Mouse (Mus musculus): ENCODE data around the gene Dusp12. TPM values are rescaled to one million over a fixed set of nuclear protein-coding genes. Genes with fewer than 3 reads are reported as not detected.
A peak's percentile ranks its signal among the peaks of the same experiment; 100 is the strongest.

Gene Dusp12
- polyA plus RNA-seq, 1 experiment from 2014 or later: 45.9 TPM

GRCm38 (mm10) chr1:170867691-170868105 is 17.6 kb downstream of the Dusp12 start, which contains the start of gene Atf6:
TSS of gene Atf6 (minus strand) at chr1:170867771.
- DNase-seq (ENCODE audit: low spot score) (peak; percentile 96), ATAC-seq (ENCODE audit: low FRiP score) (peak; percentile 73)
- Histone ChIP-seq H3K27ac (peak within 1 kb of the TSS; percentile 76), H3K9ac (peak within 1 kb of the TSS; percentile 72), H3K4me3 (replicated peaks; ENCODE audit: low read length) (peak within 1 kb of the TSS; percentile 83), H3K27me3 (ENCODE audit: control insufficient read depth, insufficient read depth, low read length) (no peaks in the 10 kb centered on the region), H3K9me3 (ENCODE audit: control insufficient read depth, low read length) (no peaks in the 10 kb centered on the region), H3K4me1 (replicated peaks; ENCODE audit: control insufficient read depth, insufficient read depth, low read length) (peaks cover 9% of the 10 kb centered on the region), H3K4me2 (replicated peaks) (peak within 1 kb of the TSS; percentile 83), H3K36me3 (replicated peaks; ENCODE audit: control insufficient read depth, insufficient read depth) (peaks cover 6% of the 10 kb centered on the region)
- 0% methylated on average over 25 of the region's 25 CpGs for WGBS

DNA sequence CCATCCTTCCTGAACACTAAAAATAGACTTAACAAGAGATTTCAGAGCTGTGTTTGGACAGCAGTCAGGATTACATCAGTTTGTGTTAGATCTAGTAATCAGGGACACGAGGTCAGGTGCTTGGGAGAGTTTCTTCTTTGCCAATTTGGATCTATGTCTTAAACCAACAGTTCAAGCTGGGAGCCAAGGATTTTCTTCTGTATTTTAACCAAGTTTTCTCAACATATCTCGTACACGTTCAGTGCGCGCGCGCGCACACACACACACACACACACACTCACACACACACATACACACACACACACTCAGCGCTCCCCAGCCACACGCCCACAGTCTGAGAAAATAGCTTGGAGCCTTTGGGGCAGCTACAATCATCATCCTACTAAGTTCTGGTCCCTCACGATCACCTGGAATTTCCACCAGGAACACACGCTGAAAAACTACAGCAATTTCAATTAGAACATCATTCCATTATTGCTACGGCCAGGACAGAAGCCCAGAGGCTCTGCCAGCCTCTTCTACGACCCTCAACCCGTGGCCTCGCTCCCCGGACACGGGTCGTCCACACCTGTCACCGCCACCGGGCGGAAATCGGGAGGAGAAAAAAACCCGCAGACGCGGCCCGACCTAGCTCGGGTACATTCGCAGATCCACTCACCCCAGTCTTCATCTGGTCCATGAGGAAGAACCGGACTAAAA is 18.2 kb downstream of the Dusp12 start:
- Histone ChIP-seq H3K27ac (peak overlapping the region; percentile 76), H3K4me2 (replicated peaks) (peak overlapping the region; percentile 83), H3K9ac (peak overlapping the region; percentile 72), H3K9me3 (ENCODE audit: control insufficient read depth, low read length) (no peaks in the 10 kb centered on the region), H3K4me1 (replicated peaks; ENCODE audit: control insufficient read depth, insufficient read depth, low read length) (peaks cover 9% of the 10 kb centered on the region), H3K4me3 (replicated peaks; ENCODE audit: low read length) (peak overlapping the region; percentile 83), H3K27me3 (ENCODE audit: control insufficient read depth, insufficient read depth, low read length) (no peaks in the 10 kb centered on the region), H3K36me3 (replicated peaks; ENCODE audit: control insufficient read depth, insufficient read depth) (peaks cover 6% of the 10 kb centered on the region)
- DNase-seq (ENCODE audit: low spot score): peak; percentile 31
- 4% methylated on average over 30 of the region's 30 CpGs for WGBS
- ATAC-seq (ENCODE audit: low FRiP score): peak; percentile 57

DNA sequence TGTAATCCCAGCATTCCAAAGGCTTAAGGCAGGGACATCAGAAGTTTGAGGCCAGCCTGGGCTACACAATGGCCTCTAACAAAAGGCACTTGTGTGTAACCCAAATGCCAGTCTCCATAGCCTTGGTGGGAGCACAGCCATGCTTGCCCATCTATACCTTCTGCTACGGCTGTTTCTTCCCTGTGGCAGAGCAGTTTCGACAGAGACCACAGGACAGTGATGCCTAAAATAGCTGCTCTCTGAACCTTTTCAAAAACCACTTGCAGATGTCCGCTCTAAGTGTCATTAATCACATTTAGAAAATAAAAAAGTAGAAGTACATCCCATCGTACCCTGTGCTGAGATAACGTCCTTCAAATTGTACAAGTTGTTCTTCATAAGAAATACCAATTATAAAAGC is 19.9 kb downstream of the Dusp12 start:
- Histone ChIP-seq H3K27me3 (ENCODE audit: control insufficient read depth, insufficient read depth, low read length) (no peaks in the 10 kb centered on the region), H3K4me2 (replicated peaks) (no peak overlapping the region), H3K9ac (no peak overlapping the region), H3K4me3 (replicated peaks; ENCODE audit: low read length) (no peak overlapping the region), H3K27ac (no peak overlapping the region), H3K36me3 (replicated peaks; ENCODE audit: control insufficient read depth, insufficient read depth) (no peaks in the 10 kb centered on the region), H3K9me3 (ENCODE audit: control insufficient read depth, low read length) (no peaks in the 10 kb centered on the region), H3K4me1 (replicated peaks; ENCODE audit: control insufficient read depth, insufficient read depth, low read length) (peaks cover 9% of the 10 kb centered on the region)
- DNase-seq (ENCODE audit: low spot score): no peak
- ATAC-seq (ENCODE audit: low FRiP score): no peak
- WGBS: 92% methylated on average over 5 of the region's 5 CpGs

GRCm38 (mm10) chr1:170864754-170865153 is 20.6 kb downstream of the Dusp12 start:
- Histone ChIP-seq H3K36me3 (replicated peaks; ENCODE audit: control insufficient read depth, insufficient read depth) (no peaks in the 10 kb centered on the region), H3K27me3 (ENCODE audit: control insufficient read depth, insufficient read depth, low read length) (no peaks in the 10 kb centered on the region), H3K27ac (no peak overlapping the region), H3K4me1 (replicated peaks; ENCODE audit: control insufficient read depth, insufficient read depth, low read length) (peaks cover 9% of the 10 kb centered on the region), H3K4me3 (replicated peaks; ENCODE audit: low read length) (no peak overlapping the region), H3K9me3 (ENCODE audit: control insufficient read depth, low read length) (no peaks in the 10 kb centered on the region), H3K4me2 (replicated peaks) (no peak overlapping the region), H3K9ac (no peak overlapping the region)
- DNase-seq (ENCODE audit: low spot score): no peak
- 86% methylated on average over 3 of the region's 3 CpGs for WGBS
- ATAC-seq (ENCODE audit: low FRiP score): no peak

- H3K4me1 ChIP-seq (replicated peaks; ENCODE audit: control insufficient read depth, insufficient read depth, low read length): peaks cover 9% of the 10 kb centered on the region
- no peaks in the 10 kb centered on the region for H3K27me3 ChIP-seq (ENCODE audit: control insufficient read depth, insufficient read depth, low read length)
- ATAC-seq (ENCODE audit: low FRiP score): no peak
- no peak overlapping the region for H3K9ac ChIP-seq
- no peak for DNase-seq (ENCODE audit: low spot score)
- no peak overlapping the region for H3K4me2 ChIP-seq (replicated peaks)
- H3K4me3 ChIP-seq (replicated peaks; ENCODE audit: low read length): no peak overlapping the region
- no peak overlapping the region for H3K27ac ChIP-seq
- no peaks in the 10 kb centered on the region for H3K9me3 ChIP-seq (ENCODE audit: control insufficient read depth, low read length)
- no peaks in the 10 kb centered on the region for H3K36me3 ChIP-seq (replicated peaks; ENCODE audit: control insufficient read depth, insufficient read depth)
Observed at GRCm38 (mm10) chr1:170864234-170864633, 21.1 kb downstream of the Dusp12 start.

GRCm38 (mm10) chr1:170863033-170863432 is 22.3 kb downstream of the Dusp12 start:
- no peaks in the 10 kb centered on the region for H3K9me3 ChIP-seq (ENCODE audit: control insufficient read depth, low read length)
- no peaks in the 10 kb centered on the region for H3K27me3 ChIP-seq (ENCODE audit: control insufficient read depth, insufficient read depth, low read length)
- H3K27ac ChIP-seq: no peak overlapping the region
- H3K4me2 ChIP-seq (replicated peaks): no peak overlapping the region
- H3K36me3 ChIP-seq (replicated peaks; ENCODE audit: control insufficient read depth, insufficient read depth): no peaks in the 10 kb centered on the region
- H3K9ac ChIP-seq: no peak overlapping the region
- DNase-seq (ENCODE audit: low spot score) (no peak), ATAC-seq (ENCODE audit: low FRiP score) (no peak)
- H3K4me3 ChIP-seq (replicated peaks; ENCODE audit: low read length): no peak overlapping the region
- WGBS: 81% methylated on average over 4 of the region's 4 CpGs
- peaks cover 9% of the 10 kb centered on the region for H3K4me1 ChIP-seq (replicated peaks; ENCODE audit: control insufficient read depth, insufficient read depth, low read length)

GRCm38 (mm10) chr1:170862435-170862717 is 23.0 kb downstream of the Dusp12 start:
- 80% methylated on average over 3 of the region's 3 CpGs for WGBS
- Histone ChIP-seq H3K36me3 (replicated peaks; ENCODE audit: control insufficient read depth, insufficient read depth) (no peaks in the 10 kb centered on the region), H3K4me1 (replicated peaks; ENCODE audit: control insufficient read depth, insufficient read depth, low read length) (peaks cover 9% of the 10 kb centered on the region), H3K27me3 (ENCODE audit: control insufficient read depth, insufficient read depth, low read length) (no peaks in the 10 kb centered on the region), H3K4me2 (replicated peaks) (no peak overlapping the region), H3K4me3 (replicated peaks; ENCODE audit: low read length) (no peak overlapping the region), H3K9ac (no peak overlapping the region), H3K27ac (no peak overlapping the region), H3K9me3 (ENCODE audit: control insufficient read depth, low read length) (no peaks in the 10 kb centered on the region)
- ATAC-seq (ENCODE audit: low FRiP score) (no peak), DNase-seq (ENCODE audit: low spot score) (no peak)

DNA sequence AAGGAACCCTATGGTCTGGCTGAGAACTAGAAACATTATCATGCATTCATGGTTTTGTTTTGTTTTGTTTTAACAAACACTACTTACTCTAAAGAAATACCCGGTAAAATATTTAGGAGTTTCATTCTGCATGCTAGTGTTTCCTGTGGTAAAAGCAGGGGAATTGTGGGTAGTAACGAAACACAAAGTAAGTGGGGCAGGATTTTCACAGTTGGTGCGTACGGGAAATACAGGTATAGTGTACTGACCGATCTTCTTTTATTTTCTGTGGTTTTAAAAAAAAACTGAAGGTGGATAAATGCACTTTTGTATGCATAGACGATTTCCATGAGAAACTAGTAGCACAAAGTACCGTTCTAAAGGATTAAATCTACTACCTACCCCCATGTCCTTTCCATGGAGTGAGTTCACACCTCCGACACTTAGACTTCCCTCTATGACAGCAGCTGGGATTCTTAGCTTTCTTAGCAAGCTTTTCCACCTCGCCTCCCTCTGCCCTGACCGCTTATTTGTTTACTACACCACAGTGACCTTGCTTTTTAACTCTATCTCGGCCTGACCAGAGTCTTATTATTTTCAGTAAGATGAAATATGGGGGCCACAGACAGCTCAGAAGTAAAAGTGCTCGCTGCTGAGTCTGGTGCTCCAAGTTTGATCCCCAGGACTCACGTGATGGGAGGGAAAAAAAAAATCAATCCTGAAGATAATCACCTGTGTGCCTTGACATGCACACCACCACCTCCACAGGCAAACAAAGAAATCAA is 23.5 kb downstream of the Dusp12 start:
- Histone ChIP-seq H3K27ac (no peak overlapping the region), H3K9ac (no peak overlapping the region), H3K4me1 (replicated peaks; ENCODE audit: control insufficient read depth, insufficient read depth, low read length) (peaks cover 8% of the 10 kb centered on the region), H3K36me3 (replicated peaks; ENCODE audit: control insufficient read depth, insufficient read depth) (no peaks in the 10 kb centered on the region), H3K4me3 (replicated peaks; ENCODE audit: low read length) (no peak overlapping the region), H3K9me3 (ENCODE audit: control insufficient read depth, low read length) (no peaks in the 10 kb centered on the region), H3K4me2 (replicated peaks) (no peak overlapping the region), H3K27me3 (ENCODE audit: control insufficient read depth, insufficient read depth, low read length) (no peaks in the 10 kb centered on the region)
- no peak for DNase-seq (ENCODE audit: low spot score)
- 82% methylated on average over 13 of the region's 13 CpGs for WGBS
- ATAC-seq (ENCODE audit: low FRiP score): no peak

GRCm38 (mm10) chr1:170858872-170859271 is 26.5 kb downstream of the Dusp12 start:
- Histone ChIP-seq H3K9ac (no peak overlapping the region), H3K36me3 (replicated peaks; ENCODE audit: control insufficient read depth, insufficient read depth) (no peaks in the 10 kb centered on the region), H3K4me1 (replicated peaks; ENCODE audit: control insufficient read depth, insufficient read depth, low read length) (no peaks in the 10 kb centered on the region), H3K27me3 (ENCODE audit: control insufficient read depth, insufficient read depth, low read length) (no peaks in the 10 kb centered on the region), H3K9me3 (ENCODE audit: control insufficient read depth, low read length) (no peaks in the 10 kb centered on the region), H3K27ac (no peak overlapping the region), H3K4me2 (replicated peaks) (no peak overlapping the region), H3K4me3 (replicated peaks; ENCODE audit: low read length) (no peak overlapping the region)
- WGBS: 84% methylated on average over 1 of the region's 2 CpGs
- ATAC-seq (ENCODE audit: low FRiP score) (no peak), DNase-seq (ENCODE audit: low spot score) (no peak)
